ENCODE assay signal across 24 mouse cellular contexts in genomic region chr10:44821666-44822065, GRCm38 (mm10).
A peak's percentile ranks its signal among the peaks of the same experiment; 100 is the strongest.
DNase-seq lines count a peak whose midpoint lies in the region; ATAC-seq and TF ChIP-seq lines count a peak whose summit lies in the region.
"Had no signal": no experiment of that assay in that cellular context is flagged by ENCODE, and none has a peak within 500 bp of the region (broad histone marks: within the 10 kb centered on the region; RNA-seq: fewer than 3 reads in every experiment).

No protein-coding gene starts in this region.

- no peak for TF ChIP-seq POLR2A in liver, adult 2 months (IDR thresholded peaks at IDR 0.05; ENCODE audit: extremely low read depth, insufficient read depth, low read length)

- no peak overlapping the region for H3K27ac ChIP-seq in liver, adult 2 months (replicated peaks; ENCODE audit: insufficient read depth, low read depth, low read length)
- H3K27ac ChIP-seq: embryonic facial prominence, embryonic 13.5 days; forebrain, embryonic 12.5 days; gastrocnemius, adult 2 months; heart, embryonic 13.5 days; hindbrain, embryonic 12.5 days; intestine, embryonic 15.5 days had no signal

- peak; percentile 2 for DNase-seq in liver, adult 2 months (ENCODE audit: extremely low read depth, low read depth, low spot score)
- DNase-seq in liver = no peak
- DNase-seq in gastrocnemius, postnatal 4 days (ENCODE audit: low spot score in 2 of 2) = no peak
- DNase-seq in c-Kit-positive CD71-positive TER-119-positive erythroid progenitor cells, embryonic 14.5 days (ENCODE audit: low spot score) = no peak
- DNase-seq in adrenal gland, adult 2 months = no peak
- DNase-seq: adrenal gland, adult 8-10 months; adrenal gland, postnatal 36 days; cerebellum, adult 11 months; cerebellum, adult 9-10 months; cerebellum, postnatal 36 days; forebrain, postnatal 0 days; gastrocnemius, adult 2 months; gastrocnemius, postnatal 25 days; heart, adult 11 months; heart, postnatal 36 days had no signal

- TF ChIP-seq CTCF in liver, adult 2 months (IDR thresholded peaks at IDR 0.05; ENCODE audit: low read depth, low read length) = no peak

- 90% methylated on average over 3 of the region's 3 CpGs for WGBS in liver, adult 2 months

- H3K27me3 ChIP-seq in liver, adult 2 months (ENCODE audit: control insufficient read depth, insufficient read depth, low read length) = no peaks in the 10 kb centered on the region
- H3K27me3 ChIP-seq: embryonic facial prominence, embryonic 13.5 days; forebrain, embryonic 12.5 days; heart, embryonic 13.5 days; hindbrain, embryonic 12.5 days; intestine, embryonic 15.5 days; Patski had no signal

- H3K9ac ChIP-seq in liver, adult 2 months (ENCODE audit: low read depth, low read length) = no peak overlapping the region
- H3K9ac ChIP-seq: embryonic facial prominence, embryonic 13.5 days; forebrain, embryonic 12.5 days; forebrain, postnatal 0 days; heart, embryonic 13.5 days; hindbrain, embryonic 12.5 days; intestine, embryonic 15.5 days had no signal

- H3K4me1 ChIP-seq in liver, adult 2 months (ENCODE audit: control insufficient read depth, insufficient read depth, low read length) = no peaks in the 10 kb centered on the region
- H3K4me1 ChIP-seq: embryonic facial prominence, embryonic 13.5 days; forebrain, embryonic 12.5 days; heart, embryonic 13.5 days; hindbrain, embryonic 12.5 days; intestine, embryonic 15.5 days had no signal

- H3K36me3 ChIP-seq in liver, adult 2 months (ENCODE audit: control insufficient read depth, insufficient read depth, low read length) = no peaks in the 10 kb centered on the region
- H3K36me3 ChIP-seq: embryonic facial prominence, embryonic 13.5 days; forebrain, embryonic 12.5 days; heart, embryonic 13.5 days; hindbrain, embryonic 12.5 days; intestine, embryonic 15.5 days had no signal

- no peaks in the 10 kb centered on the region for H3K79me2 ChIP-seq in liver, adult 2 months (ENCODE audit: control insufficient read depth, insufficient read depth, low read length)

- ATAC-seq in activated CD4-positive, CD25-positive, alpha-beta regulatory T cell, adult 4 months = peak; percentile 91
- peak; percentile 70 for ATAC-seq in monocyte, adult 5-6 weeks (replicated peaks; ENCODE audit: insufficient number of reproducible peaks, low FRiP score, low TSS enrichment, poor library complexity, severe bottlenecking)
- ATAC-seq: forebrain, postnatal 0 days; hindbrain, embryonic 16.5 days; intestine, embryonic 15.5 days; Patski had no signal

- no peak overlapping the region for H3K4me3 ChIP-seq in liver, adult 2 months (ENCODE audit: insufficient read depth, low read depth, low read length)
- H3K4me3 ChIP-seq: embryonic facial prominence, embryonic 13.5 days; forebrain, embryonic 12.5 days; gastrocnemius, adult 2 months; heart, embryonic 13.5 days; hindbrain, embryonic 12.5 days; intestine, embryonic 15.5 days had no signal
